Mouse (Mus musculus): ENCODE data around the gene Fads1.
A peak's percentile ranks its signal among the peaks of the same experiment; 100 is the strongest.

The Fads1 gene

GRCm38 (mm10) chr19:10216101-10216500 lies 33.4 kb downstream of the Fads1 start:
- no peak for DNase-seq

DNA sequence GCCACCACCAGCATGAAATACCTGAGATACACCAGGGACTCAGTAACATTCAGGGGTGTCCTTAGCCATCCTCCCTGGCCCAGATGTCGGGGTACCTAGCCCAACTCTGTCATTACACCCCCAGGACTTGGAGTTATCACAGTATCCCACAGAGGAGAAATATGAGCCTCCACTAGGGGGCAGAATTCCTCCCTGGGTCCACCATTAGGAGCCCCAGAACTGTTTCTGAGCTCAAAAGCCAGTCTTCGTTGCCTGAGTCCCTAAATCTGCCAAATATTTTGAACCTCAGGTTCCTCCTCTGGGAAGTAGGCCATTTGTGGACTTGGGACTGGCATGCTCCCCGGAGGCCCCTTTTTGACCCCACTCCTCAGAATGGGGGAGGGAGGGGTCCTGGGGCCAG lies 36.4 kb downstream of the Fads1 start:
- DNase-seq, result no peak

DNA sequence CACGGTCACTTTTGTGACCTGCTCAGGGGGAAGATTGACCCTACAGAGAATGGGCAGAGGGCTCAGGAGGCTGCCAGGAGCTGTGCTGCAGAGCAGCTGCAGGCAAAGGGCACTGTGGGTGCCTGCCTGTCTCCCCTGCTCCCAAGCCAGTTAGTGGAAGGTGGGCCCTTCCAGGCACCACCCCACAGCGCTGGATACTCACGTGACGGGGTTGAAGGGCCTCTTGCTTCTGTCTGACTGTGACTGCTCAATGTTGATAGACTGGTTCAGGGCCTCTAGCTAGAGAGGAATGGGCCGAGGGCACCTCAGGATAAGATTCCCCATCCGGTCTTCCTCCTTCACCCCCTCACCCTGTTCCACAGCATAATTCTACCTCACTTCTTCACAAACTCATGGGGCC lies 36.9 kb downstream of the Fads1 start:
- no peak for DNase-seq

- DNase-seq, result no peak
Measured at GRCm38 (mm10) chr19:10221585-10221984, 38.9 kb downstream of the Fads1 start.

GRCm38 (mm10) chr19:10222656-10223055 lies 40.0 kb downstream of the Fads1 start:
- no peak for DNase-seq

GRCm38 (mm10) chr19:10223561-10223960 lies 40.9 kb downstream of the Fads1 start:
- no peak for DNase-seq

- DNase-seq, result no peak
Measured at GRCm38 (mm10) chr19:10224637-10225453, 42.2 kb downstream of the Fads1 start.

DNA sequence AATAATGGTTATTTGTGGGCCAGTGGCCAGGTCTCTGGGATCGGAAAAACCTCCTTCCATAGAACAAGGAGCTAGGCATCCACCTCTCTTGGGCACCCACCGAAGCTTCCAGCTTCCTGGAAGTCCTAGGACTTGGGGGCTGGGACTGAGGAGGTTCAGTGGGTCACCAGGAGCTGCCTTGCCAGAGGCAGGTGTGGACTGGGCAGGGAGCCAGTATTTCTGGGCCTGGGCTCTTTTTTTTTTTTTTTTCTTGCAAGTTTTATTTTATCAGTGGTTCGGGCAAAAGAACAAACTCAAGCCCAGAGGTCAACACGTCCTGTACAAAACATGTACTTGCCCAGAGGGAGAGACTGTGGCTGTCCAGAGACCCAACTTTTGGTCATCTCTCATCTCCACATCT lies 43.1 kb downstream of the Fads1 start:
- DNase-seq, result no peak

DNA sequence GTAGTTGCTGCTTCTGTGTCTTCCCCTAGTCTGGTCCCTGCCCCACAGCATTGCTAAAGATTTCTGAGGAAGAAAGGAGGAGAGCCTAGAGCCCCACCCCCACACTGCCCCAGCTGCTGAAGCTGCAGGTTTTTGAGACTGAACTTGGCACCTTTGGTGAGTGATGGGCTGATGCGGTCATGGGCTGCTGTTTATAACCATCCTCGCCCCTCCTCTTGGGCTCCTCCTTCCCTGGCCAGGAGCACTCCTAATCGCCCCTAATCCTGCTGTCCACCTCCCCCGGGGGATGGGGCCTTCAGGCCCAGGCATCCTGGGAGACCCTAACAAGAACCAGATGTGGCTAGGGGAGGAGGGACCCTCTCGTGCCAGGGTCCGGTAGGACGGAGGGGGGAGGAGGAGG lies 48.3 kb downstream of the Fads1 start:
- DNase-seq, result no peak

- DNase-seq, result no peak
Measured at GRCm38 (mm10) chr19:10231871-10232270, 49.2 kb downstream of the Fads1 start.

DNA sequence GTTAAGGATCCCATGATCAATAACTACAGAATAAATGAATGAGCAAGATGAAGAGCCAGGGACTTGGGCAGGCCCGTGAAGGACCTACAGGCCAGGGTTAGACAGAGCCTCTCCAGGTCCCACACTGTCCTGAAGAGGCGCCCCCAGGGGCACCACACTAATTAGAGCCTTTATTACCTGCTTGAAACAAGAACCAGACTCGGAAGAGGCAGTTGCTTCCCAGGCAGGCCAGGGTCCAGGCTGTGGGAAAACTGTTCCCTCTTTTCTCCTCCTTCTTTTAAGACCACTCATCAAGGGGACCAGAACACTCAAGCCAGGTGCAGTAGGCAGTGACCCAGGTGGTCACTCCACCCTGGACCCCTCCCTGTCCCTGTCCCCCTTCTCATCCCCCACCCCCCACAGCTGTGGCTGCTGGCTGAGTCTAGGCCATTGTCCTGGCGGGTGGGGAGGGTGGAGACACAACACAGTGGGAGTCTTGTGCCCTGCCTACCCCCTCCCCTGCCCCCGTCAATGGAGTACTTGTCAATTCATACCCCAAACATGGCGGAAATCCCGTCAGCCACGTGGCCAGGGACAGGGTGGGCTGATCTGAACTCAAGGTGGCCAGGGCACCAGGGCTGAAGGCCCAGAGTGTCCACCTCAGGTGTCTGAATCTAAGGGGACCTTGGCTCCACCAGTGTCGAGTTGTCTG lies 49.8 kb downstream of the Fads1 start:
- DNase-seq, result no peak

DNA sequence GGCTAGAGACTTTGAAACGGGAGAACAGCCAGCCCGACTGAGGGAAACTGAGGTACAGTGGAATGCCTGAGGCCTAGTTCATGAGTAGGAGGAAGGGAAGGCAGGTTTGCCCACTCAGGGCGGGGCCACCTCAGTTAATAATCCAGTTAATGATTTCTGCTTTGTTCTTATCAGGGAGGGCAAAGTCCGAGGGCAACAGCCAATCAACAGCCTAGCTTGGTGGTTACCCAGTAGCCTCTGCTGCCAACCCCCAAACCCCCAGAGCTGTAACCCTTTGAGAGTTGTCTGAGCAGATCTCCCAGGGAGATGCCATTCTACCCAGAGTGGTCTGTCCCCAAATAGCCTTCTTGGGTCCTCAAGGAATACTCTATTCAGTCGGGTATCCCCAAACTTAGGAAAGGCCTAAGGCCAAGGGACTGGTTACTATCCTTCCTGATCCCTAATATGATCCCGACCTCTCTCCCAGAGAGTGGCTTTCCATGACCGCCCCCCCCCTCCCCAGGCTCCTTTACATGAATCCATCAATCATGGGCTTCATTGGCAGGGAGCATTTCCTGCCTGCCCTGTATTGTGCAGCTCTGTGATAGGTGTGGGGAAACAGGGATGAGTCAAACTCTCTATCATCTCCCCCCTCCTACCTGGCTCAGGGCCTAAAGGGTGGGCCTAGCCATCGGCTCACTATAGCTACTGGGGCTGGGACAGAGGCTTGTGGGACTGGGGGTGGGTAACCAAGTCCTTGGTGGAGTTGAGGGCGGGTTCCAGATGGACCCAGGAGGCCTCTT lies 53.3 kb downstream of the Fads1 start:
- no peak for DNase-seq

- no peak for DNase-seq
Measured at GRCm38 (mm10) chr19:10238477-10238876, 55.8 kb downstream of the Fads1 start.

GRCm38 (mm10) chr19:10239419-10239818 lies 56.7 kb downstream of the Fads1 start:
- no peak for DNase-seq

DNA sequence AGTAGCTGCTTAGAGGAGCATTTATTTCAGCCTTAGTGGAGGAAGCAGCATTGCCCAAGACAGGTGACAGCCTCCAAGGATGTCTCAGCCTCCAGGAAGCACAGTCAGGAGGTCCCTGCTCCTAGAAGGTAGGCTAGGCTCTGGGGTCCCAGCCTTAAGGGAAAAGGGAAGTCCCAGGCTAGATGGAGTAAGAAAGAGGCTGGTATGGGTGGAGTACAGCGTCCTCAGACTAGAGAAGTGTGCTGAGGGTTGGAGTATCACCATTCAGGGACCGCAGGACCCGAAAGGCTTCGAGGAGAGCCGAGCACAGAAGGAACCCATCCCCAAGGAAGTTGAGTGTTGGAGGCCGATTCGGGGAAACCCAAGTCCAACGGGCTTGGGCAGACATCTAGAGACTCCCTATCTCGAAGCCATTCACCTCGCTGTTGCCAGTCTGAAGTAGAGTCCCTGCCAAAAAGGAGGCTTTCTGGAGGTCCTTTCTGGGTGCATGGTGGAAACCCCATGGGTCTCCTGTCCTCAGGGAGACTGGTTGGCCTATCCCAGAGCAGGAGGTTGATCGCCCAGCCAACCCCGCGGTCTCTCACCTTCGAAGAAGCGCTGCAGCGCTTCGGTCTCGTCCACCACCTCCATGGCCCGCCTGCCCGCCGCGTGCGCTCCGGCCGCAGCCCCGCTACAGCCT lies 57.4 kb downstream of the Fads1 start:
- no peak for DNase-seq

DNA sequence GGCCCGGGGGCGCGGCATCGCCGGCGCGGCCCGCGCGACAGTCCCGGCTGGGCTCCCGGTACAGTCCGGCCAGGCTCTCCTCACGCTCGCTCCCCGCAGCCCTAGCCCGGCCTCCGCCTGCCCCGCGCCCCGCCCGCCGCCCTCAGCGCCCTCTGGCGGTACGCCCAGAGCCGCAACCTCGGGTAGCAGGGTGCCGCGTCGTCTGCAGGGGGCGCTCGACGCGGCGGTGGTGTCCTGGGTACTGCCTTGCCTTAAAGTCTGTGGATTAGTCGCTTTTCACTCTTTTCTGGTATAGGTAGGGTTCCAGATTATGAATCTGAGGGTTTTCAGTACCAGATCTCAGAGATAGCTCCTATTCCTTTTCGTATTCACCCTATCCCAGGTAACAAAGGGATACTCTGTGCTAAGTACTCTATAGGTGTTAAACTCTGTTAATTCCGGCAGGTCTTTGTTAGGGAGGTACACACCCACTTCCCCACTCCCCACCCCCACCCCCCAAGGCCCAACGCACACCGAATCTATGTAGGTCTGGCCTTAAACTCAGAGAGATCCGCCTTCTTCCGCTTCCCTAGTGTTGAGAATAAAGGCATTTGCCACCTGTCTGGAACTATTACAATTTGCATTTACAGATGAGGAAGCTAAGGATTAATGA lies 58.1 kb downstream of the Fads1 start, which contains the start of gene Myrf:
Myrf (minus strand) TSS at position 95 of the 652 bp plus-strand sequence.
- DNase-seq, result peak; percentile 56

DNA sequence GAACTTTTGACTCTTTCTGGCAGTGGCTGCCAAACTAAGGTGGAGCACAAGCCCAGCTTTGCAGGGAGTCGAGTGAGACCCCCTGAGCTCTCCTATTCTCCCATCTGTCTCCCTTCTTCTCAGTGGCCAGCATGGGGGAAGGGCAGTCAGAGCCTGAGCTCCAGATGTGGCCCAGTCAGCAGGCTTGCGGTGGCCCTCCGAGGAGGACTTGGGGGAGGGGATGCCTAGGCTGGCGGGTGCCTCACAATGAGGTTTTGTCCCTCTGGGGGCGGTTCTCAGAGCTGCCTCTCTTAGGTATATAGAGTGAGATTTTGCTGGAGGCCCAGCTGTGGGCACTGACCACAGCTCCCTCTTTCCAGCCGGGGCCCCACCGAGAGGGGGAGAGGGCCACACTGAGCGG lies 60.2 kb downstream of the Fads1 start:
- no peak for DNase-seq

GRCm38 (mm10) chr19:10244183-10244582 lies 61.5 kb downstream of the Fads1 start:
- peak; percentile 26 for DNase-seq

Measured in cerebellum, adult 8-10 months (tissue).